8 mouse cellular contexts compared by ENCODE assay signal in the genomic region with DNA sequence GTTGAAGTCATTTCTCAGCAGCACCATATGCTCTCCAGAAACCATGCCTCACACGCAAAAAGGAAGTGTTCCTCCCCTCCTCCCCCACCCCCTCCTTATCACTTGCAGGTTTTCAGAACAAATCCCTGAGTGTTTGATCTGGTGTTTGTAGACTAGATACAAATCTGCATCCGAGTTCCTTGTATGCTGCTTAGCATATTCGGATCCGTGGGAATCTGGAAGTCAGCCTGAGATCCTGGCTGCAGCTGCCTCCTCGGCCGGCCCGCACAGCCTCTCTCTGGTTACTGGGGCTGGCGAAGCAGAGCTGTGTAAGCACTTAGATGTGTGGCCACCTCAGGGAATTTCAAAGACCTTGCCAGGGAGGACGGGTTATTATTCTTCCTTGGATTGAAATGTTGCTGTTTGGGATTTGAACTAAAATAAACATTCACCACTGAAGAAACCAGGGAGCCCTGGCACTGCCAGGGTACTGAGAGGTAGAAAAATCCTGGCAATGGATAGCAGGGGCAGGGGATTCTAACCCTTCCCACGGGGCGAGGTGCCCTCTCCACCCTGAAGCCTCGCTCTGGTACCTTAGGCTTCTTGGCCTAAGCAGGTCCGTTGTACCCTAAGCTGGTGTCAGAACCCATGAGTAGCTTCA.
A peak's percentile ranks its signal among the peaks of the same experiment; 100 is the strongest.
DNase-seq lines count a peak whose midpoint lies in the region; ATAC-seq lines count a peak whose summit lies in the region.

No protein-coding gene starts in this region.

- H3K4me3 ChIP-seq in hindbrain, embryonic 12.5 days, result no peak overlapping the region
- H3K4me3 ChIP-seq in midbrain, embryonic 13.5 days (replicated peaks), result no peak overlapping the region

- no peak overlapping the region for H3K9ac ChIP-seq in hindbrain, embryonic 12.5 days
- H3K9ac ChIP-seq in midbrain, embryonic 13.5 days (replicated peaks), result no peak overlapping the region

- ATAC-seq in hindbrain, embryonic 12.5 days (ENCODE audit: low FRiP score), result peak; percentile 80
- ATAC-seq in midbrain, embryonic 13.5 days, result peak; percentile 81

- H3K4me1 ChIP-seq in hindbrain, embryonic 12.5 days, result peaks cover 46% of the 10 kb centered on the region
- H3K4me1 ChIP-seq in midbrain, embryonic 13.5 days (replicated peaks), result peaks cover 42% of the 10 kb centered on the region

- peak; percentile 19 for DNase-seq in CD4-positive helper T cell, adult 2 months (ENCODE audit: low read depth, low spot score)
- DNase-seq in cerebellum, adult 9-10 months, result peak; percentile 61
- peak; percentile 63 to 69 for DNase-seq in frontal cortex, postnatal 10 days (ENCODE audit: low spot score in 2 of 2)
- DNase-seq in layer of hippocampus, postnatal 36 days, result peak; percentile 57 to 58
- peak; percentile 31 for DNase-seq in testis, postnatal 14 days (ENCODE audit: low spot score)
- DNase-seq in spleen, postnatal 36 days (ENCODE audit: low spot score in 2 of 2), result no peak

- WGBS in hindbrain, embryonic 12.5 days, result 10% methylated on average over 13 of the region's 13 CpGs
- 2% methylated on average over 13 of the region's 13 CpGs for WGBS in midbrain, embryonic 13.5 days

- H3K27me3 ChIP-seq in hindbrain, embryonic 12.5 days, result no peaks in the 10 kb centered on the region
- no peaks in the 10 kb centered on the region for H3K27me3 ChIP-seq in midbrain, embryonic 13.5 days

- no peaks in the 10 kb centered on the region for H3K36me3 ChIP-seq in hindbrain, embryonic 12.5 days
- no peaks in the 10 kb centered on the region for H3K36me3 ChIP-seq in midbrain, embryonic 13.5 days

- 0 out of 2 replicates have a peak overlapping the region, but pooled peaks have one; percentile 4 for H3K4me2 ChIP-seq in hindbrain, embryonic 12.5 days (replicated peaks)
- 0 out of 2 replicates have a peak overlapping the region, but pooled peaks have one; percentile 8 for H3K4me2 ChIP-seq in midbrain, embryonic 13.5 days (replicated peaks)

- H3K9me3 ChIP-seq in hindbrain, embryonic 12.5 days (replicated peaks), result no peaks in the 10 kb centered on the region
- no peaks in the 10 kb centered on the region for H3K9me3 ChIP-seq in midbrain, embryonic 13.5 days

- peak overlapping the region; percentile 90 for H3K27ac ChIP-seq in hindbrain, embryonic 12.5 days
- H3K27ac ChIP-seq in midbrain, embryonic 13.5 days, result peak overlapping the region; percentile 92

Comparison
In these comparisons a context has a peak if more than half of its experiments do, and no peak if none do; other contexts are left out.
1. DNase-seq: peak in CD4-positive helper T cell, adult 2 months (single experiment), cerebellum, adult 9-10 months (single experiment), frontal cortex, postnatal 10 days (2 of 2), layer of hippocampus, postnatal 36 days (2 of 2) and testis, postnatal 14 days (single experiment); none in spleen, postnatal 36 days (0 of 2).